ENCODE assay signal across 11 mouse cellular contexts in genomic region chr14:62375694-62376093, GRCm38 (mm10).
DNase-seq lines count a peak whose midpoint lies in the region; ATAC-seq and TF ChIP-seq lines count a peak whose summit lies in the region.
"Had no signal": no experiment of that assay in that cellular context is flagged by ENCODE, and none has a peak within 500 bp of the region (broad histone marks: within the 10 kb centered on the region; RNA-seq: fewer than 3 reads in every experiment).

No protein-coding gene starts in this region.

- TF ChIP-seq CTCF in kidney, postnatal 0 days (IDR thresholded peaks at IDR 0.05; ENCODE audit: low read depth): no peak

- H3K9ac ChIP-seq in kidney, postnatal 0 days (ENCODE audit: low read depth, low read length): no peak overlapping the region

- H3K4me1 ChIP-seq in kidney, postnatal 0 days (replicated peaks; ENCODE audit: insufficient read depth, low read length): 0 out of 2 replicates have a peak, but pooled peaks cover 4% of the 10 kb centered on the region

- no peak overlapping the region for H3K4me3 ChIP-seq in kidney, postnatal 0 days (replicated peaks; ENCODE audit: low read depth, low read length)
- H3K4me3 ChIP-seq: megakaryocyte, embryonic 14.5 days had no signal

- no peak for ATAC-seq in kidney, postnatal 0 days (replicated peaks; ENCODE audit: low FRiP score, low read depth)
- no peak for ATAC-seq in megakaryocyte progenitor cell, adult 5-6 weeks (replicated peaks; ENCODE audit: poor library complexity)
- ATAC-seq: intestine, embryonic 16.5 days had no signal

- no peaks in the 10 kb centered on the region; the same call in 1 of the 2 replicates for H3K36me3 ChIP-seq in kidney, postnatal 0 days (ENCODE audit: insufficient read depth, low read length)

- DNase-seq in adrenal gland, adult 8-10 months: peak; percentile 19
- DNase-seq in adrenal gland, postnatal 25 days: no peak
- DNase-seq in 3T3-L1 (ENCODE audit: low read depth, low spot score): peak; percentile 78
- DNase-seq in heart, adult 8-10 months (ENCODE audit: low spot score): peak; percentile 63
- peak; percentile 70 for DNase-seq in kidney, postnatal 0 days (ENCODE audit: low spot score)
- no peak for DNase-seq in spleen, postnatal 10 days (ENCODE audit: low spot score in 2 of 2)
- no peak for DNase-seq in neural tube, embryonic 10.5 days (ENCODE audit: extremely low spot score, low spot score)
- DNase-seq: thymus, adult 18-20 months had no signal

- no peak overlapping the region for H3K4me2 ChIP-seq in kidney, postnatal 0 days (ENCODE audit: low read length)

- H3K27ac ChIP-seq in kidney, postnatal 0 days: no peak overlapping the region

- no peaks in the 10 kb centered on the region for H3K9me3 ChIP-seq in kidney, postnatal 0 days (replicated peaks; ENCODE audit: low read length)
- H3K9me3 ChIP-seq: megakaryocyte, embryonic 14.5 days had no signal

- no peaks in the 10 kb centered on the region for H3K27me3 ChIP-seq in kidney, postnatal 0 days (ENCODE audit: insufficient read depth, low read length)
- H3K27me3 ChIP-seq: megakaryocyte, embryonic 14.5 days had no signal

Comparison
In these comparisons a context has a peak if more than half of its experiments do, and no peak if none do; other contexts are left out.
1. DNase-seq: peak in adrenal gland, adult 8-10 months (single experiment), 3T3-L1 (single experiment), heart, adult 8-10 months (single experiment) and kidney, postnatal 0 days (single experiment); none in adrenal gland, postnatal 25 days (single experiment), spleen, postnatal 10 days (0 of 2) and neural tube, embryonic 10.5 days (single experiment).